9 mouse cellular contexts compared by ENCODE assay signal in the genomic region with DNA sequence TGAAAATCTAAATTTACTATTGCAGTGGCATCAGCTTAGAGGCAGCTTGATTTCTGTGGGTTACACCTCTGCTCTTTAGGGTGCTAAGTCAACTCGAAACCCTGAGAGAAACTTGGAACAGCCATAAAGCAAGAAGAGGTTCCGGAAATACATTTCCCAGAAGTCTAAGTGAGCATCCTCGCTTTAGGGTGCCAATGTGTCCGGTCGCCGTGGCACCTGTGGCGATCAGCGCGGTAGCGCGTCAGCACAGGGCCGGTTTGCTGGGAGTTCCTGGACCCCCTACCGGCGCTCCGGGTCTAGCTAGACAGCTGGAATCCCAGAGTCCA. TPM values are rescaled to one million over a fixed set of nuclear protein-coding genes. Genes with fewer than 3 reads are reported as not detected.
DNase-seq lines count a peak whose midpoint lies in the region; ATAC-seq and TF ChIP-seq lines count a peak whose summit lies in the region.
"Had no signal": no experiment of that assay in that cellular context is flagged by ENCODE, and none has a peak within 500 bp of the region (broad histone marks: within the 10 kb centered on the region; RNA-seq: fewer than 3 reads in every experiment).

No protein-coding gene starts in this region.

- H3K27me3 ChIP-seq in heart, embryonic 11.5 days (ENCODE audit: control insufficient read depth, insufficient read depth, low read length), result no peaks in the 10 kb centered on the region
- H3K27me3 ChIP-seq in ES-Bruce4 (ENCODE audit: control insufficient read depth, insufficient read depth, low read length, poor library complexity, severe bottlenecking), result no peaks in the 10 kb centered on the region
- no peaks in the 10 kb centered on the region for H3K27me3 ChIP-seq in hindbrain, embryonic 10.5 days (ENCODE audit: insufficient read depth, poor library complexity, severe bottlenecking)

- H3K4me2 ChIP-seq in heart, embryonic 11.5 days, result peak overlapping the region; percentile 63

- no peak for DNase-seq in heart, postnatal 36 days
- DNase-seq in hindbrain, embryonic 10.5 days (ENCODE audit: low spot score), result no peak
- DNase-seq in ovary, postnatal 36 days (ENCODE audit: low spot score), result no peak
- no peak for DNase-seq in urinary bladder, postnatal 36 days (ENCODE audit: low spot score in 2 of 2)
- DNase-seq in right cerebral cortex, adult 2 months (ENCODE audit: low spot score in 2 of 2), result no peak

- H3K9ac ChIP-seq in heart, embryonic 11.5 days (ENCODE audit: low read depth, low read length), result peak overlapping the region; percentile 76
- H3K9ac ChIP-seq in ES-Bruce4 (ENCODE audit: low read depth, poor library complexity, severe bottlenecking), result peak overlapping the region; percentile 50

- no peak for ATAC-seq in heart, embryonic 11.5 days (replicated peaks; ENCODE audit: insufficient number of reproducible peaks, low FRiP score, low TSS enrichment)
- peak; percentile 44 for ATAC-seq in megakaryocyte, adult 5-6 weeks (ENCODE audit: poor library complexity, severe bottlenecking)

- intact Hi-C loops in heart, postnatal 36 days (cut with DNase I), result loop anchor here (5.0 to 10.0 kb wide), 4 partner anchors 223 to 629 kb away; partner anchors contain the start of genes Lig1, Zfp551, Zfp606 and Zscan18

- H3K27ac ChIP-seq in heart, embryonic 11.5 days (ENCODE audit: low read depth, low read length), result peak overlapping the region; percentile 62
- H3K27ac ChIP-seq in ES-Bruce4 (ENCODE audit: insufficient read depth, low read length), result no peak overlapping the region
- H3K27ac ChIP-seq in hindbrain, embryonic 10.5 days, result peak overlapping the region; percentile 95

- peak overlapping the region; percentile 56 for H3K4me3 ChIP-seq in heart, embryonic 11.5 days (ENCODE audit: low read depth, low read length)
- peak overlapping the region; percentile 95 for H3K4me3 ChIP-seq in ES-Bruce4 (ENCODE audit: low read depth, low read length)
- H3K4me3 ChIP-seq in hindbrain, embryonic 10.5 days, result peak overlapping the region; percentile 68

- no peaks in the 10 kb centered on the region for H3K36me3 ChIP-seq in heart, embryonic 11.5 days (ENCODE audit: control insufficient read depth, insufficient read depth, low read length)
- H3K36me3 ChIP-seq in ES-Bruce4 (ENCODE audit: control insufficient read depth, insufficient read depth, low read length, poor library complexity, severe bottlenecking), result no peaks in the 10 kb centered on the region
- no peaks in the 10 kb centered on the region for H3K36me3 ChIP-seq in hindbrain, embryonic 10.5 days

- no peak for TF ChIP-seq EP300 in ES-Bruce4 (IDR thresholded peaks at IDR 0.05; ENCODE audit: insufficient read depth, low read depth, low read length)

- TF ChIP-seq CTCF in ES-Bruce4 (IDR thresholded peaks at IDR 0.05; ENCODE audit: low read depth, low read length), result no peak

- 2% methylated on average over 15 of the region's 15 CpGs for WGBS in heart, embryonic 11.5 days (ENCODE audit: insufficient replicate concordance)
- 3% methylated on average over 15 of the region's 15 CpGs for WGBS in hindbrain, embryonic 10.5 days

- H3K4me1 ChIP-seq in heart, embryonic 11.5 days (ENCODE audit: control insufficient read depth, insufficient read depth, low read length), result peaks cover 3% of the 10 kb centered on the region; the same call in 1 of the 2 replicates
- peaks cover 2% of the 10 kb centered on the region for H3K4me1 ChIP-seq in ES-Bruce4 (ENCODE audit: control insufficient read depth, insufficient read depth, low read length)
- H3K4me1 ChIP-seq in hindbrain, embryonic 10.5 days (replicated peaks), result peaks cover 10% of the 10 kb centered on the region

- H3K9me3 ChIP-seq in heart, embryonic 11.5 days (replicated peaks; ENCODE audit: control insufficient read depth, low read length), result no peaks in the 10 kb centered on the region
- no peaks in the 10 kb centered on the region for H3K9me3 ChIP-seq in ES-Bruce4 (replicated peaks; ENCODE audit: control insufficient read depth, insufficient read depth, low read length, poor library complexity, severe bottlenecking)
- no peaks in the 10 kb centered on the region for H3K9me3 ChIP-seq in hindbrain, embryonic 10.5 days

- TF ChIP-seq POLR2A in ES-Bruce4 (IDR thresholded peaks at IDR 0.05; ENCODE audit: insufficient read depth, low read length), result no peak

RNA-seq across cellular contexts. Expression of gene Mzf1, which starts 0.6 kb away (rescaled TPM):
- 1.5 and 1.7 TPM in 2 replicates for polyA plus RNA-seq in heart, embryonic 11.5 days (2014; fragmentation: Nextera tagmentation; extraction: Ambion mirVana)
- under 1 TPM; 0.47 to 0.60 TPM for total RNA-seq in heart, postnatal 36 days (2021)
- 0.90 and 0.93 TPM in 2 replicates for polyA plus RNA-seq in ES-Bruce4 (2011; ENCODE audit: insufficient read depth, insufficient read length, low read depth, missing spikeins)
- 2.8 and 4.4 TPM in 2 replicates for polyA plus RNA-seq in hindbrain, embryonic 10.5 days (2016; fragmentation: Nextera tagmentation; extraction: Ambion mirVana)
- 0.16 and 0.52 TPM in 2 replicates for total RNA-seq in megakaryocyte, adult 5-6 weeks (2015)
- total RNA-seq in megakaryocyte, adult 5-6 weeks (2017), result 0.29 and 0.45 TPM in 2 replicates

RNA-seq across cellular contexts. Expression of gene Ube2m, which starts 15.8 kb away (rescaled TPM):
- polyA plus RNA-seq in heart, embryonic 11.5 days (2014; fragmentation: Nextera tagmentation; extraction: Ambion mirVana), result 172 and 174 TPM in 2 replicates
- 100 to 1,000 TPM; 198 to 199 TPM for total RNA-seq in heart, postnatal 36 days (2021)
- 195 and 239 TPM in 2 replicates for polyA plus RNA-seq in ES-Bruce4 (2011; ENCODE audit: insufficient read depth, insufficient read length, low read depth, missing spikeins)
- 126 and 157 TPM in 2 replicates for polyA plus RNA-seq in hindbrain, embryonic 10.5 days (2016; fragmentation: Nextera tagmentation; extraction: Ambion mirVana)
- total RNA-seq in megakaryocyte, adult 5-6 weeks (2015), result 92.1 and 97.9 TPM in 2 replicates
- 86.1 and 101 TPM in 2 replicates for total RNA-seq in megakaryocyte, adult 5-6 weeks (2017)

RNA-seq across cellular contexts. Expression of gene Chmp2a, which starts 19.3 kb away (rescaled TPM):
- 148 and 149 TPM in 2 replicates for polyA plus RNA-seq in heart, embryonic 11.5 days (2014; fragmentation: Nextera tagmentation; extraction: Ambion mirVana)
- 100 to 1,000 TPM; 124 to 136 TPM for total RNA-seq in heart, postnatal 36 days (2021)
- polyA plus RNA-seq in ES-Bruce4 (2011; ENCODE audit: insufficient read depth, insufficient read length, low read depth, missing spikeins), result 153 and 159 TPM in 2 replicates
- 113 and 144 TPM in 2 replicates for polyA plus RNA-seq in hindbrain, embryonic 10.5 days (2016; fragmentation: Nextera tagmentation; extraction: Ambion mirVana)
- total RNA-seq in megakaryocyte, adult 5-6 weeks (2015), result 239 and 269 TPM in 2 replicates
- total RNA-seq in megakaryocyte, adult 5-6 weeks (2017), result 272 and 348 TPM in 2 replicates

RNA-seq across cellular contexts. Expression of gene Vmn1r85, which starts 41.0 kb away (rescaled TPM):
- polyA plus RNA-seq in heart, embryonic 11.5 days (2014; fragmentation: Nextera tagmentation; extraction: Ambion mirVana), result not detected in 2 replicates
- total RNA-seq in heart, postnatal 36 days (2021), result not detected
- polyA plus RNA-seq in ES-Bruce4 (2011; ENCODE audit: insufficient read depth, insufficient read length, low read depth, missing spikeins), result 0.22 and 0.24 TPM in 2 replicates
- not detected in 2 replicates for polyA plus RNA-seq in hindbrain, embryonic 10.5 days (2016; fragmentation: Nextera tagmentation; extraction: Ambion mirVana)
- total RNA-seq in megakaryocyte, adult 5-6 weeks (2015), result not detected in 2 replicates
- not detected in 2 replicates for total RNA-seq in megakaryocyte, adult 5-6 weeks (2017)
- total RNA-seq: common myeloid progenitor, adult 5-6 weeks had no signal

RNA-seq across cellular contexts. Expression of gene Zbtb45, which starts 44.1 kb away (rescaled TPM):
- polyA plus RNA-seq in heart, embryonic 11.5 days (2014; fragmentation: Nextera tagmentation; extraction: Ambion mirVana), result 13.6 and 16.0 TPM in 2 replicates
- total RNA-seq in heart, postnatal 36 days (2021), result 1 to 10 TPM; 7.9 to 8.8 TPM
- polyA plus RNA-seq in ES-Bruce4 (2011; ENCODE audit: insufficient read depth, insufficient read length, low read depth, missing spikeins), result 14.0 and 22.7 TPM in 2 replicates
- 31.3 and 34.4 TPM in 2 replicates for polyA plus RNA-seq in hindbrain, embryonic 10.5 days (2016; fragmentation: Nextera tagmentation; extraction: Ambion mirVana)
- total RNA-seq in megakaryocyte, adult 5-6 weeks (2015), result 7.4 and 11.0 TPM in 2 replicates
- total RNA-seq in megakaryocyte, adult 5-6 weeks (2017), result 6.6 and 9.5 TPM in 2 replicates
